Mouse (Mus musculus) cerebellum, adult 9-11 months (tissue): ENCODE data around the gene Olfr671.
"Not testable (repeated sequence)": the region's sequence is repeated elsewhere in the genome, so short reads cannot be mapped to it uniquely, and the experiment has no call there.

ENCODE experiments used
- DNase-seq: peaks from one replicate; pipeline ENCODE4 v3.0.0; 2022

The Olfr671 gene

DNA sequence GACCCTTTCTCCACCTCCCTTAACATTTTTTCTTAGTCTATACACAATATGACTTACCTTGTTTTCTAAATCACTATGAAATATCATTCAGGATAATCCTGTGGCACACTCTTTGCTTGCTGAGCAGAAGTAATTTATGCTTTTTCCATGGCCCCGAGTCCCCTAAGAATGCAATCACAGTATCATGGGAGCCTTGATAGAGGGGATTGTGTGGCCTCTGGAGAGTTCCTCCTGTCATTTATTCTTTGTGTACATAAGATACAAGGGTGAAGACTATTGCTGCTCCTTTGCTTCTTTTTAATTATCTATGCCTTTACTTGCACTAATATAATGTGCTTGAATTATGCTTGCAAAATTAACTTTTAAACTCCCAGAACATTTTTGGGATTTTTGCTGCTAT, at the start of gene Olfr671:
Olfr671 (minus strand) TSS at position 101 of the 400 bp plus-strand sequence.
- no peak for DNase-seq

DNA sequence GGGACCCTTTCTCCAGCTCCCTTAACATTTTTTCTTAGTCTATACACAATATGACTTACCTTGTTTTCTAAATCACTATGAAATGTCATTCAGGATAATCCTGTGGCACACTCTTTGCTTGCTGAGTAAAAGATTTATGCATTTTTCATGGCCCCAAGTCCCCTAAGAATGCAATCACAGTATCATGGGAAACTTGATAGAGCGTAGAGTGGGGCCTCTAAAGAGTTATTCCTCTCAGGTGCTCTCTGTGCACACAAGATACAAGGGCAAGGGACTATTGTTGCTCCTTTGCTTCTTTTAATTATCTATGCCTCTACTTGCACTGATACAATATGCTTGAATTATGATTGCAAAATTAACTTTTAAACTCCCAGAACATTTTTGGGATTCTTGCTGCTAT, 49.4 kb upstream of the Olfr671 start, which contains the start of gene Olfr675:
Olfr675 (minus strand) TSS at position 101 of the 400 bp plus-strand sequence.
- no peak for DNase-seq

DNA sequence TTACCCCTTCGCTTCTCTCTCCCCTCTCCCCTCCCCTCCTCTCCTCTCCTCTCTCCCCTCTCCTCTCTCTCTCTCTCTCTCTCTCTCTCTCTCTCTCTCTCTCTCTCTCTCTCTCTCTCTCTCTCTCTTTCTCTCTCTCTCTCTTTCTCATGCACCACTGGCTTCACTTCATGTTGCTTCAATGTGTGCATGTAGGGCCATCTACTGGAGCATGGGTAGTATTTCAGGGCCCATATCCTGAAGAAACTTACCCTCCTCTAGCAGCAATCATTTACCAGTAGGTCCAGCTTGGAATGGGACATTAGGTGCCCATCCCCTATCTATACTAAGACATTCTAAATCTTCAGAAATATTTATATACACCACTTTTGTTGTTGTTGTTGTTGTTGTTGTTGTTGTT, 43.6 kb upstream of the Olfr671 start:
- DNase-seq, result no peak

DNA sequence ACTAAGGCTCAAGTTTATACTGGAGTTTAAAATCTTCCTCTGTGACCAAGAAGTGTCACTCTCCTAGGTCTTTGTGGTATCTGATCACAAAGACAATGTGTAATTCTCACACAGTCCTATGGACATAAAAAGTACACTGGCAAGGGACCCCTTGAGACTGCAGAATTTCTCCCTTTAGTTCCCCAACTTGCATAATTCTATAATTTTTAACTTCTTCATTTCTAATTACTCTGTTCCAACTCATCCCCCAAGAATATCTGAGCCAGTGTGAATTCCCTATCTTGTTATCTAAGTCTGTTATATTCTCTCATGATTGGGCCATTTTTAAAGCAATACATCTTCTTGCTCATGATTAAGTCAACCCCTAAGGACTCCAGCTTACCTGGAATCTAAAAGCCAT, 23.0 kb upstream of the Olfr671 start, which contains the start of gene Olfr672:
Olfr672 (minus strand) TSS at position 101 of the 400 bp plus-strand sequence.
- DNase-seq, result no peak

DNA sequence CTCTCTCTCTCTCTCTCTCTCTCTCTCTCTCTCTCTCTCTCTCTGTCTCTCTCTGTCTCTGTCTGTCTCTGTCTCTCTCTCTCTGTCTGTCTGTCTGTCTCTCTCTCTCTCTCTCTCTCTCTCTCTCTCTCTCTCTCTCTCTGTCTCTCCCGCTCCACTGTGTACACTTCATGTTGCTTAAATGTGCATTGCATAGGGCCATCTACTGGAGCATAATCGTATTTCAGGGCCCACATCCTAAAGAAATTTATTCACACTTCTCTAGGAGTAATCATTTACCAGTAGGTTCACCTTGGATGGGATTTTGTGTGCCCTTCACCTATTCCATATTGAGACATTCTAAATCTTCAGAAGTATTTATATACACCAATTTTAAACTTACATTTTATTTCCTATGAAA, 6.4 kb downstream of the Olfr671 start:
- DNase-seq, result not testable (repeated sequence)

DNA sequence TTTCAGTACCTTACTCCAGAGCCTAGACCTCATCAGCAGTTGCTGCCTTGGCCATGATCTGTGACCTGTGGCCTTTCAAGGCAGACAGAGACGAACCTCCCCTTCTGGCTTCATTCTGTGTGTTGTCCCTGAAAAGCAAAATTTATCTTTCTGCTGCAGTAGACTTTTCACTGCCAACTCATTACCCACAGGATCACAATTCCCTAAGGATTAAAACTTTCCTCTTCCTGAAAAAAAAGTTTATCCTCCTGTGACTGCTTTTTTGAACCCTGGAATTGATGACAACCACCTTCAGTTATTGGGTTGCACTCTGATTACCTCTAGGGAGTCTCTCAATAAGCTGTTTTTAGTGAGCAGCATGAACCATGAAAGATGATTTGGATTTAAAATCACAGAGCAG, 16.4 kb downstream of the Olfr671 start, which contains the start of gene Olfr670:
Olfr670 (minus strand) TSS at position 101 of the 400 bp plus-strand sequence.
- DNase-seq, result no peak

DNA sequence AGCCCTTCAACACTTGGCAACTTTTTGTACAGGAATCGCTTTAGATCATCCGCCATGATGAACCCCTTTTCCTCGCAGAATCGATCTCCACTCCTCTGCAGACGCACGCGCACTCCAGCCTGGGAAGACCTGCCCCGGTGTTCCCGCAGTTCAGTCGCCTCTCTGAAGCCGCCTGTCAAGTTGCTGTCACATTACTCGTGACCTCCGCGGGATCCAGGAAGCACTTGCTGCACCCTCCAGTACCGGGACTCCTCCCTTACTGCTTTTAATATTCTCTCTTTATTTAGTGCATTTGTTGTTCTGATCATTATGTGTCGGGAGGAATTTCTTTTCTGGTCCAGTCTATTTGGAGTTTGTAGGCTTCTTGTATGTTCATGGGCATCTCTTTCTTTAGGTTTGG, 28.7 kb downstream of the Olfr671 start:
- DNase-seq, result not testable (repeated sequence)

DNA sequence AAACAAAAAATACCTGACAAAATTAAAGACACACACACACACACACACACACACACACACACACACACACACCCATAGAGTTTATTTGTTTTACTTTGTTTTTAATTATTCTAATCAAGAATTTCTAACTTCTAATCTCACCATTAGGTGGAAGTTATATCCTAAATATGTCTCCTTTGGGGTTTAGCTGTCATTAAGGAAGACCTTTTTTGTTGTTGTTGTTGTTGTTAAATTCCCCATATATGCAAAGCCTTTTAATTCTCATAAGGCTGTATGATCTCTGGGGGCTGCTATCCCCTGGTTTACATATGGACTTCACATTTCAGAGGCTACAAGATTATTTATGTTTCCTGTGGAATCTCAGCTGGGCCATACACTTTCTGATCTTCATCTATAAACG, 45.0 kb downstream of the Olfr671 start, which contains the start of gene Olfr669:
Olfr669 (plus strand) TSS at position 301 of the 400 bp plus-strand sequence.
- DNase-seq, result no peak

DNA sequence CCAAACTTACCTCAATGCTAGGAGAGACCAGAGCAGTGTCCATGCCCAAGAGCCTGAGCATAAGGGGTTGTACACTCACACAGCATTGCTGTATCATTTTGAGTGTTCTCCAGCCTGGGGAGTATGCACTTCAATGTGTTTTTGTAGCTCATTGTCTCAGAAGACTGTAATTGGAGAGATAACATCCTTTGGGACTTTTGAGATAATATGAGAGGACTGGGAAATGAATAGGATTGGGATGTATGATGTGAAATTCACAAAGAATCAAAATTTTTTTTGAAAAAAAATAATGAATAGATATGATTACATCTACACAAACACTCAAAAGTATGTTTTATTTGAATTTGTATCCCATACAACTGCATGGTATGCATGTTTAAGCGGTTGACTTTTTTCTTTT, 51.0 kb downstream of the Olfr671 start, which contains the start of gene Olfr668:
Olfr668 (minus strand) TSS at position 101 of the 400 bp plus-strand sequence.
- DNase-seq, result no peak
